17 mouse cellular contexts compared by ENCODE assay signal in genomic region chr17:85661521-85661920, GRCm38 (mm10). TPM values are rescaled to one million over a fixed set of nuclear protein-coding genes. Genes with fewer than 3 reads are reported as not detected.
"Had no signal": no experiment of that assay in that cellular context is flagged by ENCODE, and none has a peak within 500 bp of the region (broad histone marks: within the 10 kb centered on the region; RNA-seq: fewer than 3 reads in every experiment).

No protein-coding gene starts in this region.

- H3K4me1 ChIP-seq: liver, embryonic 15.5 days had no signal

- H3K9me3 ChIP-seq: limb, embryonic 13.5 days; liver, embryonic 15.5 days; neural tube, embryonic 12.5 days had no signal

- DNase-seq: kidney, postnatal 10 days; kidney, postnatal 4 days; left cerebral cortex, postnatal 4 days; lung, adult 2 months; lung, postnatal 36 days; midbrain, embryonic 14.5 days; thymus, postnatal 36 days had no signal

- H3K9ac ChIP-seq: limb, embryonic 13.5 days; liver, embryonic 15.5 days; neural tube, embryonic 12.5 days had no signal

- H3K4me3 ChIP-seq: limb, embryonic 13.5 days; liver, embryonic 15.5 days; neural tube, embryonic 12.5 days had no signal

- H3K4me2 ChIP-seq: limb, embryonic 13.5 days; liver, embryonic 11.5 days; liver, embryonic 15.5 days; neural tube, embryonic 12.5 days had no signal

- H3K36me3 ChIP-seq: limb, embryonic 13.5 days; liver, embryonic 15.5 days; neural tube, embryonic 12.5 days had no signal

- H3K27ac ChIP-seq: limb, embryonic 13.5 days; liver, embryonic 15.5 days; neural tube, embryonic 12.5 days had no signal

- ATAC-seq: lung, postnatal 0 days had no signal

RNA-seq across cellular contexts. Expression of gene Six2, which starts 26.6 kb away (rescaled TPM):
- total RNA-seq: megakaryocyte progenitor cell, adult 5-6 weeks; monocyte, adult 5-6 weeks; neutrophil, adult 5-6 weeks had no signal
- polyA plus RNA-seq: liver, embryonic 15.5 days; lung, postnatal 0 days had no signal

RNA-seq across cellular contexts. Expression of gene Six3, which starts 48.1 kb away (rescaled TPM):
- total RNA-seq: megakaryocyte progenitor cell, adult 5-6 weeks; monocyte, adult 5-6 weeks; neutrophil, adult 5-6 weeks had no signal
- polyA plus RNA-seq: kidney, embryonic 14.5 days; limb, embryonic 13.5 days; liver, embryonic 11.5 days; liver, embryonic 15.5 days; lung, adult 2 months; lung, postnatal 0 days; neural tube, embryonic 12.5 days; testis, adult 2 months had no signal
